Mouse (Mus musculus): ENCODE measurements at regions not wholly inside any gene's neighbourhood (a gene's known extent, or its start where the extent isn't known, plus 50 kb on each side); places are given as distances from the start of the nearest gene placed in this dataset.

GRCm38 (mm10) chr4:142625456-142625855, 386.3 kb upstream of the Kazn start:
- TF ChIP-seq CTCF (conservative IDR thresholded peaks at IDR 0.05 in 1 of 2, IDR thresholded peaks at IDR 0.05 in 1 of 2; ENCODE audit: low read depth in 2 of 2, low read length in 2 of 2) (no peak), EP300 (IDR thresholded peaks at IDR 0.05; ENCODE audit: low read length) (no peak), MAX (IDR thresholded peaks at IDR 0.05; ENCODE audit: low read length) (no peak), MEF2A (IDR thresholded peaks at IDR 0.05; ENCODE audit: borderline replicate concordance, low read depth, low read length) (no peak)

All from CH12.LX (cell line).